Mouse (Mus musculus) cerebellum, adult (tissue): Measurements from ENCODE around the gene Cdkn2aip.
A peak's percentile ranks its signal among the peaks of the same experiment; 100 is the strongest.

Experiments used
- ATAC-seq: cut with Nextera tagmentation; 2 replicates; pipeline ENCODE4 v1.9.2; 2017; ENCODE audit warnings: mild to moderate bottlenecking, moderate library complexity, mixed read lengths; ENCODE audit not compliant: insufficient number of reproducible peaks, low FRiP score, low TSS enrichment

The Cdkn2aip gene

DNA sequence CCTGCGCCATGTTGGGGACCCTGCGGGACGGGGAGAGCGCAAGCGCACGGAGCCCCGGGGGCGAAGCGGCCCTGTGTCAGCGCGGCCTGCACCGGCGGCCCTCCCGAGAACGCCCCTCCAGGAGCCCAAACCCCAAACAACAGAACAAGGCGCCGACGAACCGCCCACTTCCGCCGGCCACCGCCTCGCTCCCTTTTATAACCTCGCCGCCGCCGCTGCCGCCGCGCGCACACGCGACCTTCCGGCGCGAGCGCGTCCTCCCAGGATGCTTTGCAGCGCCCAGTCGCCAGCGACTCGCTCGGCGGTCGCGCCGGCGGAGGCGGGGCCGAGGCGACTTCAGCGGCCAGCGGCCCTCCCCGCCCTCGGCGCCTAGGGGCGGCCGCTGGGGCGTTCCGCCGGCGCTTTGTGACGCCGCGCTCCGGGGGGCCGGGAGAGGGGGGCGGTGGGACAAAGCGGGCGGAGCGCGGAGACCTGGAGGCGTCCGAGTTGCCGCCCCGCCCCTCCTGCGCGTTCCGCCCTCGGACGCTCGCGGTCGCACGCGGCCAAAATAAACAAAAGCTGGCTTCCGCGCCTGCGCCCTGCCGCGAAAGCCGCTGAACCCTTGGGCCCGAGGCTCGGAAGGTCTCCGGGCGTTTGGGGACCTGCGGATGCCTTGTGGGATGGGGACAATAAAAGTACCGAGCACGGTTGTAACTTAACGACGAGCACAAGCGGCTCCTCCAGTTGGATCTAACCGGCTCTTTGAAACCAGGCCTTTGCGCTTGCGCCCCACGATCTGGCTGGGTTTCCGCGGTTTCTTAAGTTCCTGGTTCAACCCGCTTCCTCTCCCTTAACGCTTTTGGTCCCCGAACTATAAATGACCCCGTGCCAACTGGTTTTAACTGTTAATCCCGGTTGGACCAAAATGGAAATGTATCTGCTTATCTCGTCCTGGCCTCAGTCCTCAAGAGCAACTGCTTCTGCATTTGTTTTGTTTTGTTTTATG, at the start of gene Cdkn2aip:
Gene Cdkn2aip, minus strand, starts transcription at position 172 of the 985 bp plus-strand sequence.
- ATAC-seq: peak; percentile 80

DNA sequence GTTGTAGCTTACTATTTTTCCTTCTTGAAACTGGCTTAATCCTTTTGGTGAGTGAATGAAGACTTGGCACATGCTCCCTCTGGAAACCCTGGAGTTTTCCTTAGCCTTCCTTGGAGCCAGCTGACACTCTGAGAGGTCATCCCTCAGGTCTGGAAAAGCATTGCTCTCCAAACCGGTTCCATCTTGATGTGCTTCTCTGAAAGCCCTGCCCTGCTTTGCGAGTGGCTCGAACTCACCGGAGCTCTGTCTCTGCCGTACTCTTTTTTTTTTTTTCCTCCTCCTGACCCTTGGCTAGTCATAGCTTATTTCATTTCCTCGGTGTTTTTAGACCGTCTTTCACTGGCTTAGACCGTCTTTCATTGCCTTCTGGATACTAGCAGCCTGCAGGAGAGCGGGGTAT, 49.5 kb upstream of the Cdkn2aip start:
- no peak for ATAC-seq

DNA sequence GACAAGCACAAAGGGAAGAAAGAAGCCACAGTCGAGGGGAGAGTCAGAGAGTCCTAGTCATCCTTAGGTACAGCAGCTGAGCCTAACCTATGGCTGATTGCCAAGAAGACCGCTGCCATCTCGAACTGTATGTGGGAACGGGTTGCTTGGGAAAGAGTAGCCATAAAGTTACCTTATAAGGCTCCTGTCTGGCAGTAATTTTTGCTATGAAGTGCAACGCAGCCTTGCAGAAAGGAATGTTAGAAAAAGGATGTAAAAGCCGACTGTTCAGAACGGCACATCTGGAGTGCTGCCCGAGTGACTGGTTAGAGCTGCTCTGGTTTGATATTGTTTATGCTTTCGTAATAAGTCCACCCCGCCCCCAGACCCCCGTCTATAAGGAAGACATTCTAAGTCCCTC, 47.0 kb upstream of the Cdkn2aip start:
- no peak for ATAC-seq

DNA sequence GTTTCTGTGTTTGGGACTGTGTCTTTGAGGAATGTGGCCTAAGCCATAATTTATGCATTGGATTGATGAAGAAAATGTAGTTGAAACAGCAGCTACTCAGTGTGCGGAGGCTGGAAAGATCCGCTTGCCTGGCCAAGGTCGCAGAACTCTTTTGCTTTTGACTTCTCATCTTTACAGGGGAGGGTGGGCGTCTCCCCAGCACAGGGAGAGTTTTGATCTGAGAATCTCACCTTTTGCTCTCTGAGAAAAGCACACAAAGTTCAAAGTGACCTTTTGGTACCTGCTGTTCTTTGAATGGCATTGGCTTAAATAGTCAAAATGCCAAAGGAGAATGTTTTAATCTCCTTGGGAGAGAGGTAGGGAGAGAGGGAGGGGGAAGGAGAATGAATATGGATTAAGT, 46.5 kb upstream of the Cdkn2aip start:
- ATAC-seq: no peak

DNA sequence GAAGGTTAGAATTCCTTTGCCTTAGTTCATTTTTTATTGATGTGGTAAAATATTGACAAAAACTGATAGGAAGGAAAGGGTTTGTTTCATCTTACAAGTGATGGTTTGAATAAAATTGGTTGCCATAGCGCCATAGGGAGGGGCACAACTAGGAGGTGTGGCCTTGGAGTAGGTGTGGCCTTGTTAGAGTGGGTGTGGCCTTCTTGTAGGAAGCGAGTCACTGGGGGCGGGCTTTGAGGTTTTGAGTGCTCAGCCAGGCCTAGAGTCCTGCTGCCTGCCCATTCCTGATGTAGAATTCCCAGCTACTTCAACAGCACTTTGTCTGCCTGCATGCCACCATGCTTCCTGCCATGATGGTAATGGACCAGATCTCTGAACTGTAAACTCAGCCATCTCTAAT, 39.4 kb upstream of the Cdkn2aip start:
- no peak for ATAC-seq

DNA sequence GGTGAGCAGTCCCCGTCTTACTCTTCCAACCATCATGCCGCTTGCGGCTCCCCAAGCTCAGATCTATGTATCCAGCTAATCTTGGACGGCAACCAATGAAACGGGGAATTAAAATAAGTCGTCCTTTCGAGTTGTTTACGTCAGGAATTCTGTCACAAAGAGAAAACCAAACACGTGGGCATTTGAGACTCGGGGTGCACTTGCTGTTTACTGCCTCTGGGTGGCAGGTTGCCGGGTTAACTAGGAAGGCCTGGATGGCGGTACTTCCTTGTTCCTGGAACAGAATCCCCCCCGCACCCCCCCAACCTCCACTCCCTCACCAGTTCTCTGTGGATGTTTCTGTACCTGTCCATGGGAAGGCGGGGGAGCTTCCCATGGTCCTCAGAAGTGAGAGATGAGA, 36.4 kb upstream of the Cdkn2aip start:
- ATAC-seq: no peak

DNA sequence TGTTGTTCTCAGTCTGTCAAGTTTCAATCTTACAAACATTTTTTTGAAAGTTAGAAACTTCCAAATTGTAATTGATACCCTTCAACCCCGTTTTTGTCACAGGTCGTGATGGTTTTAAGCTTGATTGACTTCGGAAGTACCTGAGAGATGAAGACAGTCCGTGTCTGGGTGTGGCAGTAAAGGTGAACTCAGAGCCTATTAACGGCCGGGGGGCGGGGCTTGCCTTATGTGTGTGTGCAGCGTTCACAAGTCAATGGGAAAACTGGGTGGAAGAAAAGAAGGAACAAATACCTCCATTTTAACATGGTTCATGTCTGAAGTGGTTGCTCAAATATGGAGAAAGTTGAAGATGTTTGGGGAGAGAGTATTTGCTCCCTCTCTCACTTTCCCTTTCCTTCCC, 35.8 kb upstream of the Cdkn2aip start:
- no peak for ATAC-seq

DNA sequence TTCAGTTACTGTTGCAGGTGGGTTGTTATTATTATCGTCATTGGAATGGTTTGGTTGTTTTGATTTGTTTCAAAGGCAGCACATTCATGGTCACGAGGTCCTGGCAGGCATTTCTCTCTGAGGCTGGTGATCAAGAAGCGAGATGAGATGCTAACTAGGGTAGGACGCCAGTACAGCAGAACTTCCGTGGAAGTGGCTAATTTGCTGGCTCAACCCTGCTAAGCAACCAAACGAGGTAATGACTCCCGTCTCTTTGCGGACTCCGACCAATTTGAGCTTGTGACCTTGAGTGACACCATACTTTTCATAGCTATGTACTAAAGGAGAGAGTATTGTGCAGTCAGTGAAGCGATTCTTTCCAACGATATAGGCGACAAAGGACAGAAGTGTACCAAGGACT, 32.6 kb upstream of the Cdkn2aip start:
- ATAC-seq: no peak

DNA sequence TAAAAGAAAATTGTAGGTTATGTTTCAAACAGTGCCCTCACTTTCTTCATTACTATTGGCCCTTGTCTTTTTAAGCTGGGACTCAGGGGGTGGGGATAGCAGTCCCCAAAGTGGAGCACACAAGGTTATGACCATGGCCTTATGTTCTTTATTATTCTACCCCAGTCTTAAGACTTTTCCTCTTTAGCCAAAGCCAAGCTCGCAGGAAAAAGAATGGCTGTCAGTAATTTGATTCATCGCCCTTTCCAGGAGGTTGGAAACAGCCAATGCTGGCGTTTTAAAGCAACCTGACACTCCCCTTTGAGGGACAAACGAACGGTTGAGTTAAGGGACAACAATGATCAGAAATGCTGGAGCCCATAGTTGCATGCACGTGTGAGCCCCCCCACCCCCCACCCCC, 32.1 kb upstream of the Cdkn2aip start:
- no peak for ATAC-seq

DNA sequence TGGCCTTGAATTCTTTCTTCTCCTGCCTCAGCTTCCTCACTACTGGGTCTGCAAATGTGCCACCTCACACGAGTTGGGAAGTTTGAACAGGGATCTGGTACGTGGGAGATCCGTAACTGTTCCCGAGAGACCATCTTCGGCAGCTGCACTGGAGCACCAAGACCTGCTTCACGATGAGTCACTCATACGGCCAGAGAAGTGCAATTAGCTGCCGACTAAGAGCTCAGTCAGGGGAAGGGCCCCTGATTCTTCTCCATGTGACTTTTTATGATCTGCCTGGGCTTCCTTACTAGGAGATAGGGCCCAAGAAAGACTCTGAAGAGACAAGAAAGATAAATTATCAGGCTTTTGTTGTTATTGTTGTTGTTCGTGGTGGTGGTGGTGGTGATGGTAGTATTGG, 31.1 kb upstream of the Cdkn2aip start:
- ATAC-seq: no peak

DNA sequence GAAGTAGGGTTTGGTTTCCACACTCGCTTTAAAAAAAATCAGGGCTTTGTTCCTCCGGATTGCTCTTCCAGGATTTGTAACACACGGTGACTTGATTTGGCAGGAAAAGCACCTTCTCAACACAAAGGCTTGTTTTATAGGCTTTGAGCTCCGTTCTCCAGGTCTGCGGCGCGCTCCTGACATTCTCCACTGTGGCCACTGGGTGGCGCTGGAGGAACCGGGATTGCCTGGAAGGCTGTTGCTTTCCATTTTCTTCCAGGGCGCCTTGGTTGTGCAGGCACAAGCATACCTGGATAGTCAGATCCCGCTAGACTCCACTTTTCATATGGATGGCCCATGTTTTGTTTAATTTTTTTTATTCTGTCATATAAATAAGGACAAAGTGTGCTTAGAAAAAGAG, 29.7 kb upstream of the Cdkn2aip start:
- ATAC-seq: peak; percentile 79

DNA sequence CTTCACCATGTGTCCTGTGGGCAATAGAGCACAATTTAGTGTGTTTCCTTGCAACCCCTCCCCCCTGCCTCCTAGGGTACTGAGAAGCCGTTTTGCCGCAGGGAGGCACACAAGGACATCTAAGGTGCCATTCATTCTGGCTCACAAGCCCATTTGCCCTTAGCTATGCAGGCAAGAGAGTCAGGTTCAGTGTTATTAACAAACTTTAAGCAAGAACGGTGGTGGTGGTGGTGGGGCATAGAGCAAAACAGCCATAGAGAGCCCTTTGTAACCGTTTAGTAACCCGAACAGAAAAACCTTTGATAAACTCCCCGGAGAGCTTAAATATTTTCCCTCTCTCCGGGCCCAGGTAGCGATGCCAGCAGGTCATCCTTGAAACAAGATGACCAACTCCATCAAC, 29.3 kb upstream of the Cdkn2aip start:
- no peak for ATAC-seq

DNA sequence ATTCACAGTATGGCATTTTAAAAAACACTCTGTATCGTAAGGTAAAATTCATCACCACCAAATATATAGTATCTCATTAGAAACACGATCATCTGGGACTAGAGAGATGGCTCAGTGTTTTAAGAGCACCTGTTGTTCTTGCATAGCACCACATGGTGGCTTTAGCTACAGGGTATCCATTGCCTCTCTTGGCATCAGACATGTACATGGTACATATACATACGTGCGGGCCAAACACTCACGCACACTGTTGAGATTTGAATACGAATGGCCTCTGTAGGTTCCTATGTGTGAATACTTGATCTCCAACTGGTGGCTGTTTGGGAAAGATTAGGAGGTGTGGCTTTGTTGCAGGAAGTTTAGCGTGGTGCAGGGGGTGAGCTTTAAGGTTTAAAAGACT, 28.6 kb upstream of the Cdkn2aip start:
- no peak for ATAC-seq

DNA sequence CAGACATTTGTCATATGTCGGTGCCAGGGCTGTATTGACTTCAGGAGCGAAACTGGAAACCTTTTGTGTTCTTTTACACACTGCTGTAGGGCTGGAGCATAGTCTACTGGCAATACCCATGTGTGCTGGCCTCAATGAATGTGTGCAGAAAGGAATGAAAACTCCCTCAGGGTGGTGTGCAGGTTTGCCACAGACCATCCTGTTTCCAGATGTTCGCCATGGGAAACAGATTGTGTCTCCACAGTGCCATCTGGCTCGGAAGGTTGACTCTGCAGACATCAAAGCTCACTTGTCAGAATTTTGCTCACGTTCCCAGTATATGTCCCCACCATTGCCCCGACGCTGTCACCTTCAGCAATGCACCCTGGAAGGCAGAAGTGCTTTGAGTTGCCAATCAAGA, 23.4 kb upstream of the Cdkn2aip start:
- ATAC-seq: no peak

DNA sequence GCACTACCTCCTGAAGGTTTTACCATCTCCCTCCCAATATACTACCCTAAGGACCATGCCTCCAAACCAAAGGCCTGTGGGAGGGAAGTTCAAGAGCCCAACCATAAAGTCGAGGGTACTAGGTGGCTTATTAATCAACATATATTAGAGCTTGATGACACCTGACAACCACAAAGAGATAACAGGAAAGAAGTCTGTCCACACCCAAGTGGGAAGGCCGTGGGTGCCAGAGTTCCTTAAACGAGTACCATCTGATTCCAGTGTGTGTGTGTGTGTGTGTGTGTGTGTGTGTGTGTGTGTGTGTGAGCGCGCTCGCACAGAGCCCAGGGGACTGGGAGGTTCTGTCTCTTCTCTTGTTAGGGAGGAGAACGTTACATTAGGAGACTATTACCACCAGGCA, 15.6 kb upstream of the Cdkn2aip start:
- no peak for ATAC-seq

DNA sequence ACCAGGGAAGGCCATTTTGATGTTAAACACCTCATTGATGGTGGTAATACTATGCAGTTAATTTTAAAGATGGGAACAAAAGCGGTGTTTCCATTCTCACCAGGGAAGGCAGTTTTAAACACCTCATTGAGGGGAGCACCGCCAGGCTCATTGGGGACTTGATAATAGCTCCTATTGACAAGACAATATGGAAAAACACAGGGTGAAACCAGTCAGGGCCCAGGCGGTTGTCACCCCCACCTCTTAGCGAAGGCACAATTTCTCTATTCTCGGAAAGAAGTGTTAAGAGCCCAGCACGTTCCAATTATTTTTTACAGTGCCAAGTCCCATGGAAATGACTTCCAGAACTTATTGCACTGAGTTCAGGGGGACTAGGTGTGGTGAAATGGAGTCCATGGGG, 13.2 kb upstream of the Cdkn2aip start:
- no peak for ATAC-seq

DNA sequence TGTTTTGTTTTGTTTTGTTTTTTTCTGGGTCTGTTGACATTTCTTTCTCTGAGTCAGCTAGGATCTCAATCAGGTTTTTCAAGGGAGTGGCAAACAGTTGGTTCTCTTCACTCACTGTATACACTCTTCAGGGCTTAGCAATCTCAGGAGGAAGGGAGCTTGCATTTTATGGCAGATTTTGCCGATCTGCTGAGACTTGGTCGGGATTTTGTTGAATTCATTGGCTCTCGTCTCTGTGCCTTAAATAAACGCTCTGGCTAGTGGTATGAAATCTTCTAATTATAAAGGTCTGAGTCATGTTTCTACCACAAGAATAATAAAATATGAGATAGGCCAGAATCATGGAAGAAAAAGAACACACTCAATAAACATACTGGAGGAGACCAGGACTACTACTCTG, 7.9 kb upstream of the Cdkn2aip start:
- no peak for ATAC-seq

DNA sequence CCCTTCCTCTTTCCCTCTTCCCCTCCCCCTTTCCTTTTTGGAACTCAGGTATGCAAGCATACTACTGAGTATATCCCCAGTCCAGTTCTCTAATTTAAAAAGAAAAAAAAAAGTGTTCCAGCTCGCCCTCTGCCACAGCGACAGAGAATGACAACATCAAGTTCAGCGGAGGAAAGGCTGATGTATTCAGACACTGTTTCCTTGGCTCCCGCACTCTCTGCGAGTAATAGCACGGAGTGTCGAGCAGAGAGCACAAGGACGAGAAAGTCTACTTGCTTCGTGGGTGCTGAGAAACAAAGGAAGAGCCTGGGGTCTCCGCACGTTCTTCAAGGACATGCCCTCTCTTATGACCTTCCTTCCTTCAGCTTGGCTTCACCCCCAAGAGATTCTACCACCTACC, 4.9 kb upstream of the Cdkn2aip start:
- ATAC-seq: no peak

DNA sequence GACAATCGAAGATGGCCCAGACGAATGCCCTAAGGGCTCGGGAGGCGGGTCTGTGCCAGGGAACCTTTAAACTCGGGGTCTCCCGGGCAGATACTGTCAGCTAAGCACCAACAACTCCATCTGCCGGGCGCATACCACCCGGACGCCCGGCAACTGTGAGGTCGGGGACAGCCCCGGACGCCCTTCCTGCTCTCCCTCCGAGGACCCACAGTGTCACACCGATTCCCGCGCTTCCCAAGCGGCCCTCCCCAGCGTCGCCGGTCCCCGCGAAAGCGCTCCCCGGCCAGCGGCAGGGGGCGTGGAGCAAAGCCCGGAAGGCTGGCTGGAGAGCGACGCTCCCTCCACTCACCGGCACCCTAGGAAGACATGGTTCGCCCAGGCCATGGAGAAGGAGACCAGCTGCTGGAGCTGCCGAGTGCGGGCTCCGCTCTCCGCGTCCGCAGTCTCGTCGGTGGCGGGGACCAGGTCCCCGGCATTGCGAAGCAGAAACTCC, 515 bp downstream of the Cdkn2aip start:
- ATAC-seq: peak; percentile 32

DNA sequence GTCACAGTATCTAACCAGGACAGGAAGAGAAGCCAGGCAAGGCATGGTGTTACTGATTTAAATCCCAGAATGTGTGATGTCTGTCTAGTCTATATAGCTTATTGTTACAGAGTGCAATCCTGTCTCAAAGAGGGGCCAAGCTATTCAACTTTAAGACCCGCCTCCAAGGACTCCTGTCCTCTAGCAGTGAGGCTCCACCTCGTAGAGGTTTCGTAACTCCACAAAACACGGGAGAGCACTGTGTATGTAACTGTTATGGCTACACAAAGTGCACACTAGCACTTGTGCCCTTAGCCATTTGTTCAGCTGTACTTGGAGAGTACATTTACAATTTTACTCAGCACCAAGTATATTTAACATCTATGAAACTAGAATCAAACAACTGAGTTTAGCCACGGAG, 5.6 kb downstream of the Cdkn2aip start:
- no peak for ATAC-seq

DNA sequence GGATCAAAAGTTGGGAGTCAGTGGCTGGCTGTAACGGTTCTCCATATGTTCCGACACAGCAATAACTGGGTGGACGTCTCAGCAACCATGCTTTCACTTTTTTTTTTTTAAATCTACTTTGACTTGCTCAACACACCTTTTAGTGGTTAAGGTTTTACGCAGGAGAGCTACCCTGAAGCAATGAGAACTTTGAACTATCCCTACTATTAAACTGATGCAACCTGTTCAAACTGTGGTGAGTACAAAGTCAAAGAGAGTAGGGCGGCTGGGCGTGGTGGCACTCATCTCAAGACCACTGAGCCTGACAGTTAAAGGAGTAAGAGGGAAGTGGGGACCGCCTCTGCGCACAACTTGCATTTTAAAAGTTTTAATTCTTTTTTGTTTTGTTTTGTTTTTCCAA, 7.0 kb downstream of the Cdkn2aip start:
- ATAC-seq: no peak

DNA sequence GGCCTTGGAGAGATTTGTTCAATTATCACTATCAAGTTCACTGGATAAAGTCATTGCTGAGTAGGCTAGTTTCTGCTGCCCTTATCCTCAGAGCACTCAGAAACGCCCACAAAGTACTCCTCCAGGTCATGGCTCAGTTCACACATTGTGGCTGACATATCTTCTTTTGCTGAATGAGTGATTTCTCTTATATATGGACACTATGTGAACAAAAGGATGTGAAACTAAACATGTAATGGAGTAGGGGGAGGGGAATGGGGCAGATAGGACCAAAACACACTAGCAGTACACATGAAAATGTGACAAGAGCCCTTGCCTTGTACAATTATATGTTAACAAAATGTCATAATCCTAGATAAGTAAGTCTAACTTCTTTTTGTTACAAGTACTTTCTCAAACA, 11.4 kb downstream of the Cdkn2aip start:
- no peak for ATAC-seq
